Mouse (Mus musculus) G1E (cell line): Measurements from ENCODE around the gene Ppfia1.

Experiments
- CTCF ChIP-seq: IDR thresholded peaks from 2 replicates; pipeline ENCODE4 v1.5.1; 2012; ENCODE audit warnings: low read depth, low read length, inconsistent platforms, mixed read lengths
- GATA1 ChIP-seq: IDR thresholded peaks from 2 replicates; pipeline ENCODE4 v1.6.1; 2012; ENCODE audit warnings: borderline replicate concordance, low read length, inconsistent platforms, mixed read lengths

DNA sequence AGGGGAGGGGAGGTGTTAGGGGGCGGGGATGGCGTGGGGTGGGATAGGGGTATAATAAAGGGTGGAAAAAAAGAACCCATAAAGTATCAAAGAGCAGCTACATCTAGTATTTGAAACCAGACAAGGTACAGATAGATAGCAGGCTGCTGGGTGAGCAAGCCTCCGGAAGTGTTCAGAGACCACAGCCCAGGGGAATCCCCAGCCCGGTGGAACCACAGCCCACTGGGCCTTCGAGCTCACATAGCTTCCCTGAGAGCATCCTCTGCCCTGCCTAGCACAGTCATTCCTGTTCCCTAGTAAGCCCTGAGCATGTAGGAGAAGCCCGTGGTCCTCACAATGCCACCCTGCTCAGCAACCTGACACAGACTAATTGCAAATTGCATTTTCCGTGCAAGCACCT lies 108.7 kb downstream of the Ppfia1 start:
- TF ChIP-seq CTCF (no peak), GATA1 (no peak)
